Mouse (Mus musculus) heart, embryonic 12.5 days (tissue): ENCODE data around the gene Stat4. TPM values are rescaled to one million over a fixed set of nuclear protein-coding genes. Genes with fewer than 3 reads are reported as not detected.
A peak's percentile ranks its signal among the peaks of the same experiment; 100 is the strongest.

Experiments used
- ATAC-seq: fragments of 200-750 bp; cut with Nextera tagmentation; 2 replicates; pipeline ENCODE4 v1.8.0; 2017; ENCODE audit warnings: moderate TSS enrichment, moderate library complexity; ENCODE audit not compliant: insufficient number of reproducible peaks, low FRiP score
- H3K27ac ChIP-seq: fragments of 300-500 bp; sonication (generic); 2 replicates; pipeline ENCODE4 v1.5.1; 2016; ENCODE audit warnings: mild to moderate bottlenecking, moderate library complexity; ENCODE audit not compliant: poor library complexity, severe bottlenecking
- H3K27me3 ChIP-seq: fragments of 300-500 bp; sonication (generic); replicated peaks from 2 replicates; pipeline ENCODE4 v1.6.1; 2016; ENCODE audit warnings: mild to moderate bottlenecking, moderate library complexity
- H3K36me3 ChIP-seq: fragments of 300-500 bp; sonication (generic); 2 replicates; pipeline ENCODE4 v1.6.1; 2016; ENCODE audit warnings: mild to moderate bottlenecking, moderate library complexity
- H3K4me1 ChIP-seq: fragments of 300-500 bp; sonication (generic); replicated peaks from 2 replicates; pipeline ENCODE4 v1.6.1; 2016; ENCODE audit warnings: mild to moderate bottlenecking
- H3K4me2 ChIP-seq: fragments of 300-500 bp; sonication (generic); 2 replicates; pipeline ENCODE4 v1.6.1; 2016; ENCODE audit warnings: mild to moderate bottlenecking, moderate library complexity
- H3K4me3 ChIP-seq: fragments of 300-500 bp; sonication (generic); 2 replicates; pipeline ENCODE4 v1.5.1; 2016; ENCODE audit warnings: mild to moderate bottlenecking
- H3K9ac ChIP-seq: fragments of 300-500 bp; sonication (generic); 2 replicates; pipeline ENCODE4 v1.6.1; 2016; ENCODE audit warnings: mild to moderate bottlenecking, moderate library complexity
- H3K9me3 ChIP-seq: fragments of 300-500 bp; sonication (generic); replicated peaks from 2 replicates; pipeline ENCODE4 v1.6.1; 2016; ENCODE audit warnings: mild to moderate bottlenecking, moderate library complexity
- WGBS: fragments of 180-500 bp; shearing (Covaris S2); methylation state at CpG from one replicate; pipeline ENCODE4 v1.1.7; 2016; 5-methylcytosine and 5-hydroxymethylcytosine counted together
- polyA plus RNA-seq: library from polyadenylated mRNA; unstranded; fragments of >200 nt; fragmentation: Nextera tagmentation; extraction: Ambion mirVana; gene quantifications from 2 replicates; pipeline ENCODE4 v1.2.1, GENCODE M21; 2016

Gene Stat4
- 2.6 and 3.5 TPM in 2 replicates for polyA plus RNA-seq

DNA sequence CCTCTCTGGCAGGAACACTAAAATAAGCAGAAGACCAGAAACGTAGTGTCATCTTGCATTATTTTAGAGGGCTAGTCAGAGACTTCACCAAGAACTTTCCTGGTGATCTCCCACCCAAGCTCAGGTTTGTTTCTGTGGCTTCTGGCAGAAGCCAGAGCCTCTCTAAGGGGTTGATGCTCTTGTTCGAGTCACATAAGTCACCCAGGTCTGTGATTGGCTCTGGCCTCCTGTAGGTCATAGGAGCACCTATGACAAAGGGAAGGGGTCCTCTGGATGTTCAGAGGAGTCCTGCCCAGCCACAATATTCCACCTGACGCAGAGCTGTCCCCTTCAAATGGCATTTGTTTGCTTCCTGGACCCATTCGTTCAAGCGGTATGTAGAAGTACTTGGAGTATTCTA is at the start of gene Stat4:
Gene Stat4, plus strand, starts transcription at position 301 of the 400 bp plus-strand sequence.
- Histone ChIP-seq H3K27me3 (no peaks in the 10 kb centered on the region), H3K4me2 (no peak within 1 kb of the TSS), H3K9me3 (no peaks in the 10 kb centered on the region), H3K4me3 (no peak within 1 kb of the TSS), H3K27ac (no peak within 1 kb of the TSS), H3K4me1 (peaks cover 8% of the 10 kb centered on the region; the same call in 1 of the 2 replicates), H3K9ac (no peak within 1 kb of the TSS), H3K36me3 (no peaks in the 10 kb centered on the region)
- no peak for ATAC-seq
- 81% methylated on average over 5 of the region's 5 CpGs for whole genome bisulfite sequencing

DNA sequence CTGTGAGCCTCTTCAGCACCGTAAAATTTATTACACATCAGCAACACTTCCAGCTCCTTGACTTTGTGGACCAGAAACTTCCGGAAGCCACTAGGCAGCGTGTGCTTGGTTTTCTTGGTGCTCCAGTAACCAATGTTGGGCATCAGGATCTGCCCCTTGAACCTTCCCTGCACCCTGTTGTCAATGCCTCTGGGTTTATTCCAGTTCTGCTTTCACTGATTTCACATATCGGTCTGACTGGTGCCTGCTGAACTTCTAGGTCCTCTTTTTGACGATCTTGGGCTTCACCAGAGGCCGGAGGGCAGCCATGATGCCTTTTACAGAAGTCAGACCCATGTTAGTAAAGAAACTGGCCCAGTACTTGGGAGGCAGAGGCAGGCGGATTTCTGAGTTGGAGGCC is 48.6 kb upstream of the Stat4 start:
- no peak overlapping the region for H3K4me3 ChIP-seq
- H3K4me2 ChIP-seq, result no peak overlapping the region
- no peaks in the 10 kb centered on the region for H3K36me3 ChIP-seq
- H3K27ac ChIP-seq, result no peak overlapping the region
- no peak for ATAC-seq
- peaks cover 21% of the 10 kb centered on the region for H3K4me1 ChIP-seq
- H3K9ac ChIP-seq, result no peak overlapping the region
- 0 out of 2 replicates have a peak, but pooled peaks cover 3% of the 10 kb centered on the region for H3K9me3 ChIP-seq
- 84% methylated on average over 7 of the region's 7 CpGs for WGBS
- no peaks in the 10 kb centered on the region for H3K27me3 ChIP-seq

- Histone ChIP-seq H3K36me3 (no peaks in the 10 kb centered on the region), H3K9ac (no peak overlapping the region), H3K27me3 (no peaks in the 10 kb centered on the region), H3K9me3 (0 out of 2 replicates have a peak, but pooled peaks cover 3% of the 10 kb centered on the region), H3K4me3 (no peak overlapping the region), H3K4me1 (no peaks in the 10 kb centered on the region), H3K27ac (no peak overlapping the region), H3K4me2 (no peak overlapping the region)
- no peak for ATAC-seq
- WGBS, result 39% methylated on average over 5 of the region's 5 CpGs
Observed at GRCm38 (mm10) chr1:51944755-51945154, 42.2 kb upstream of the Stat4 start.

DNA sequence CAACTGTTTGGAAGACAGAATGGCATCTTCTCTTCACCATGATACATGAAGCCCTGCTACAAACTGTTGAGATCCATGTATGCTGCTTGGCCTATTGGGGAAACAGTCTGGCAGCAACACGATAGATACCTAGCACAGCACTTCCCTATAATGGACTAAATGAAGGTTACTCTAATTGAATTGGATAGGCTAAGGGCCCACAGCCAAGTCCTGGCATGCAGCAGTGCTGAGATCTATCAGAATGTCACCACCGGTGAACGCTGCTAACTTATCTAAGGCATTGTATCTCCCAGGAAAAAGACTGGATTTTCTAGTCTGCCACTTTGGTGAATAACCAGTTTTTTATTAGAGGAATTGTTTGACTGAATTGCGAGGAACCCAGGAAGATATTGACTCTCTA is 39.8 kb upstream of the Stat4 start:
- no peak overlapping the region for H3K27ac ChIP-seq
- no peak overlapping the region for H3K9ac ChIP-seq
- no peak for ATAC-seq
- H3K27me3 ChIP-seq, result no peaks in the 10 kb centered on the region
- H3K4me2 ChIP-seq, result no peak overlapping the region
- no peaks in the 10 kb centered on the region for H3K9me3 ChIP-seq
- WGBS, result 51% methylated on average over 4 of the region's 4 CpGs
- H3K4me1 ChIP-seq, result no peaks in the 10 kb centered on the region
- H3K36me3 ChIP-seq, result no peaks in the 10 kb centered on the region
- H3K4me3 ChIP-seq, result no peak overlapping the region

- WGBS, result 88% methylated on average over 2 of the region's 2 CpGs
- Histone ChIP-seq H3K9me3 (no peaks in the 10 kb centered on the region), H3K27ac (no peak overlapping the region), H3K36me3 (no peaks in the 10 kb centered on the region), H3K27me3 (no peaks in the 10 kb centered on the region), H3K4me1 (peaks cover 5% of the 10 kb centered on the region), H3K9ac (no peak overlapping the region), H3K4me3 (no peak overlapping the region), H3K4me2 (no peak overlapping the region)
- ATAC-seq, result no peak
Observed at GRCm38 (mm10) chr1:51964647-51965046, 22.3 kb upstream of the Stat4 start.

DNA sequence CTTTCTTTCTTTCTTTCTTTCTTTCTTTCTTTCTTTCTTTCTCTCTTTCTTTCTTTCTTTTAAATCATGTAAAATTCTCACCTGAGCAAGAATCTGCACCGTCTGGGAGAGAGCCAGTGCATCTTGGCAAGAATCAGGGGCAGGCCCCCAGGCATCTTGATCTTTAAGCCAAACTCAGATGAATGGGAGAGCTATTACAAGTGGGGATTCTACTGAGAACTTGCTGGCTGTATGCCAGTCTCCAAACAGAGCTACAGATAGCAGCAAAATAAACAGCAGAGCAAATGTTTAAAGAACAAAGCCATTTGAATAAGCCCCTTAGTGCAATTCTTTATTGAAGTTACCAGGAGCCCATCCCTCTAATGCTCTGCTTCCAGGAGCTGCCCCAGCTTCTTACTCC is 18.0 kb upstream of the Stat4 start:
- no peak for ATAC-seq
- WGBS, result 25% methylated on average over 1 of the region's 1 CpGs
- H3K27ac ChIP-seq, result no peak overlapping the region
- no peaks in the 10 kb centered on the region for H3K36me3 ChIP-seq
- no peak overlapping the region for H3K4me2 ChIP-seq
- H3K4me1 ChIP-seq, result peaks cover 5% of the 10 kb centered on the region
- H3K9me3 ChIP-seq, result no peaks in the 10 kb centered on the region
- no peaks in the 10 kb centered on the region for H3K27me3 ChIP-seq
- no peak overlapping the region for H3K9ac ChIP-seq
- no peak overlapping the region for H3K4me3 ChIP-seq

GRCm38 (mm10) chr1:51970182-51970581 is 16.8 kb upstream of the Stat4 start:
- Histone ChIP-seq H3K9ac (no peak overlapping the region), H3K4me3 (no peak overlapping the region), H3K36me3 (no peaks in the 10 kb centered on the region), H3K4me2 (no peak overlapping the region), H3K27ac (no peak overlapping the region), H3K9me3 (no peaks in the 10 kb centered on the region), H3K27me3 (no peaks in the 10 kb centered on the region), H3K4me1 (peaks cover 5% of the 10 kb centered on the region)
- no peak for ATAC-seq
- 79% methylated on average over 6 of the region's 6 CpGs for WGBS

- H3K4me1 ChIP-seq, result peaks cover 5% of the 10 kb centered on the region; the same call in 1 of the 2 replicates
- 43% methylated on average over 5 of the region's 5 CpGs for WGBS
- H3K4me2 ChIP-seq, result no peak overlapping the region
- H3K27ac ChIP-seq, result no peak overlapping the region
- no peak overlapping the region for H3K4me3 ChIP-seq
- no peaks in the 10 kb centered on the region for H3K36me3 ChIP-seq
- no peaks in the 10 kb centered on the region for H3K9me3 ChIP-seq
- ATAC-seq, result no peak
- H3K27me3 ChIP-seq, result no peaks in the 10 kb centered on the region
- H3K9ac ChIP-seq, result no peak overlapping the region
Observed at GRCm38 (mm10) chr1:51975589-51975988, 11.4 kb upstream of the Stat4 start.

GRCm38 (mm10) chr1:51979048-51979447 is 7.9 kb upstream of the Stat4 start:
- WGBS, result 84% methylated on average over 5 of the region's 5 CpGs
- Histone ChIP-seq H3K36me3 (no peaks in the 10 kb centered on the region), H3K27me3 (no peaks in the 10 kb centered on the region), H3K4me1 (peaks cover 5% of the 10 kb centered on the region; the same call in 1 of the 2 replicates), H3K4me2 (no peak overlapping the region), H3K4me3 (no peak overlapping the region), H3K9ac (no peak overlapping the region), H3K27ac (no peak overlapping the region), H3K9me3 (0 out of 2 replicates have a peak, but pooled peaks cover 4% of the 10 kb centered on the region)
- ATAC-seq, result no peak

DNA sequence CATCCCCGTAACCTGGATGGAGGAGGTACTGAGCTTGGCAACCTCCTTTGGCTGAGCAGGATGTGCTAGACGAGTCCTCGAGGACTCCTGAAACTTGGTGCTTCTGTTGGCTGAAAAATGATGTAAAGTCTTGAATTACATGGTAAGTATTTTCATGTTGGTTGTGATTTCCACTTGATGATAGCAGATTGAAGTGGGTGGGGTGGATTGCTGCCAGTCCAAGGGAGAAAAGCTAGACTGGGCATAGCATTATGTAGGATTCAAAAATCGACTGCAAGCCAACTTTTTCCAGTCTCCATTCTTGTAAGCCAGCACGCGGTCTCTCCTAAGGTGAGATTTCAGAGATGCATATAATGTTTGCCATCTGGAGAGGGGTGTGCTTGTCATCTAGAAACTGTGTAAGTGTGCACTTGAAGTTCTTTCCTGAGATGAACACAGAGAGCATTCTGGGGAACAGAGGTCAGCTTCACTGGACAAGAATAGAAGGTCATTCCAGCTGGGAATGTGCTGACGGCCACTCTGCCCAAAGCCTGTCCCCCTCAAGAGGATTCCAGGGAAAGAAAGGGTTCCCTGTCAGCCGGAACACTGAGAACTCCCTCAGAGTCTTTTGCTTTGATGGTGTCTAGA is 5.1 kb downstream of the Stat4 start:
- H3K9me3 ChIP-seq, result no peaks in the 10 kb centered on the region
- peaks cover 26% of the 10 kb centered on the region for H3K4me1 ChIP-seq
- WGBS, result 64% methylated on average over 8 of the region's 8 CpGs
- H3K9ac ChIP-seq, result no peak overlapping the region
- H3K36me3 ChIP-seq, result no peaks in the 10 kb centered on the region
- H3K27ac ChIP-seq, result 0 out of 2 replicates have a peak overlapping the region, but pooled peaks have one; percentile 6
- H3K4me3 ChIP-seq, result no peak overlapping the region
- no peaks in the 10 kb centered on the region for H3K27me3 ChIP-seq
- no peak overlapping the region for H3K4me2 ChIP-seq
- ATAC-seq, result no peak

GRCm38 (mm10) chr1:51996056-51996455 is 9.1 kb downstream of the Stat4 start:
- Histone ChIP-seq H3K4me2 (no peak overlapping the region), H3K27ac (peak overlapping the region; percentile 83; the same call in 1 of the 2 replicates), H3K36me3 (no peaks in the 10 kb centered on the region), H3K4me1 (peaks cover 24% of the 10 kb centered on the region), H3K27me3 (no peaks in the 10 kb centered on the region; the same call in 1 of the 2 replicates), H3K4me3 (no peak overlapping the region), H3K9ac (no peak overlapping the region), H3K9me3 (no peaks in the 10 kb centered on the region)
- no peak for ATAC-seq
- WGBS, result 65% methylated on average over 3 of the region's 3 CpGs
